Mouse (Mus musculus) bone marrow macrophage, adult 2 months (primary cell): ENCODE measurements at regions not wholly inside any gene's neighbourhood (a gene's known extent, or its start where the extent isn't known, plus 50 kb on each side); places are given as distances from the start of the nearest gene placed in this dataset.

Experiments used
- CTCF ChIP-seq: IDR thresholded peaks from 2 replicates; pipeline ENCODE4 v1.5.1; 2012; ENCODE audit warnings: low read depth, mild to moderate bottlenecking, low read length, moderate library complexity
- POLR2A ChIP-seq: IDR thresholded peaks from 2 replicates; pipeline ENCODE4 v1.6.1; 2012; ENCODE audit warnings: mild to moderate bottlenecking, low read depth, low read length, borderline replicate concordance

DNA sequence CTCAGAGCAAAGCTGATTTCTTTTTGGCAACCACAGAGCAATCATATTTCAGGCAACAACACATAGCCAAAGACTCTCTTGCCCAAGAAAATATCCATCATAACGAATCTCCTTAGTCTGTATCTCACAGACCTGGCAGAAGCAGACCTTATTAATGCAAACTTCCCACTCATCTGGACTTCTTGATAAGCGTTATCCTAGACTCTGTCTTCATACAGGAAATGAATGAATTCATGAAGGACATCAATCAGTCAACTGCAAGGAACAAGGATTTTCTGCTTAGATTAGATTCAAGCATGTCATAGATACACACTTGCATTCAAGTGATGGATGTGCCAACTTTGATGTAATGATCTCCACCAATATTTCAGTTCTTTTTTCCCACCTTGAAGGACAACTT is 488.1 kb upstream of the Gm26657 start:
- TF ChIP-seq CTCF, result no peak
- TF ChIP-seq POLR2A, result no peak
